Mouse (Mus musculus): ENCODE measurements around the gene Olfr1418.

DNA sequence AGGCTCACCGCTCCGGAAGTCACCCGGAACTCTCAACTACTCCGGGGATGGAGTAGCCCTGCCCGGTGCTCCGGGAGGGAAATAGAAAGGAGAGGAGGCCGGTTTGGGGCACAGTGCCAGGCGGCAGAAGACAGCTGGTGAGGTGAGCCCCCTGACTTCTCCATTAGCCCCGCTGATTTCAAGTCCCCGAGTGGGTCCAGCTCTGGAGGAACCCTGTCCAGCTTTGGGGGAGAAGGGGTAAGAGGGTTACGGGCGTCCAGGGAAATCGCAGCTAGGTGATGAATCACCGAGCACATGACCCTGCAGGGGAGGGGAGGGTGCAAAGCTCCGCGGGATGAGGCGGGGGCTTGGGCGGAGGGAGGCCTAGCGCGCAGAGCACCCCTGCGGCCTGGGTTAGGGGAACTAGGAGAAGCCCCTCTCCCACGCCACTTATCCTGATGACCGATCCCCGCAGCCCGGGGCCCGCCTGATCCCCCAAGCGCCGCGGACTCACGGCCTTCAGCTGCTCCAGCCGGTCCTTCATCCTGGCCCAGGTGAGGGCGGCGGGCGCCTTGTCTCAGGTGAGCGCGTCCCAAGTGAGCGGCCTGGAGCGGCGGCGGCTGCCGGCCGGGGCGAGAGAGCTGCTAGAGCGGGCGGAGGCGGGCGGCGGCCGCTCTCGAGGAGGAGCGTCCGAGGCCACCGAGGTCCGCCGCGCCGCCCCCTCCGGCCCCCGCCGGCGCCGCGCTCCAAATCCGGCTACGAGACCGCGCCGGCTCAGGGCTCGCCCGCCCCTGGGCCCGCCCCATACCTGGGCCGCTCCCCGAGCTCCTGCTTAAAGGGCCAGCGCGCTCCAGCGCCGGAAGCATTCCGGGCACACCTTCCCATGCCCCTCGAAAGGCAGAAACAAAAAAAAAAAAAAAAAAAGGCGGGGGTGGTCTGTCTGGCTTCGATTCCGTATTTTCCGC lies 42.4 kb downstream of the Olfr1418 start:
- no peak for TF ChIP-seq FLI1 (IDR thresholded peaks at IDR 0.05; ENCODE audit: low read length)
- TF ChIP-seq GATA1 (IDR thresholded peaks at IDR 0.05; ENCODE audit: borderline replicate concordance, low read length): no peak
